Mouse (Mus musculus) splenic B cell, adult 2 months (primary cell): ENCODE measurements around the gene Hoxa11.
A peak's percentile ranks its signal among the peaks of the same experiment; 100 is the strongest.

Experiments used
- DNase-seq: peaks from one replicate; pipeline ENCODE4 v3.0.0-alpha.2; 2011; ENCODE audit warnings: low read depth, low spot score
- H3K27me3 ChIP-seq: 2 replicates; pipeline ENCODE4 v1.6.1; 2012; ENCODE audit warnings: mild to moderate bottlenecking, low read length, moderate library complexity, mixed read lengths; ENCODE audit not compliant: control insufficient read depth, poor library complexity, insufficient read depth, severe bottlenecking
- H3K36me3 ChIP-seq: 2 replicates; pipeline ENCODE4 v1.6.1; 2012; ENCODE audit warnings: mild to moderate bottlenecking, low read length, moderate library complexity, mixed read lengths; ENCODE audit not compliant: control insufficient read depth, poor library complexity, insufficient read depth, severe bottlenecking

Hoxa11 gene

DNA sequence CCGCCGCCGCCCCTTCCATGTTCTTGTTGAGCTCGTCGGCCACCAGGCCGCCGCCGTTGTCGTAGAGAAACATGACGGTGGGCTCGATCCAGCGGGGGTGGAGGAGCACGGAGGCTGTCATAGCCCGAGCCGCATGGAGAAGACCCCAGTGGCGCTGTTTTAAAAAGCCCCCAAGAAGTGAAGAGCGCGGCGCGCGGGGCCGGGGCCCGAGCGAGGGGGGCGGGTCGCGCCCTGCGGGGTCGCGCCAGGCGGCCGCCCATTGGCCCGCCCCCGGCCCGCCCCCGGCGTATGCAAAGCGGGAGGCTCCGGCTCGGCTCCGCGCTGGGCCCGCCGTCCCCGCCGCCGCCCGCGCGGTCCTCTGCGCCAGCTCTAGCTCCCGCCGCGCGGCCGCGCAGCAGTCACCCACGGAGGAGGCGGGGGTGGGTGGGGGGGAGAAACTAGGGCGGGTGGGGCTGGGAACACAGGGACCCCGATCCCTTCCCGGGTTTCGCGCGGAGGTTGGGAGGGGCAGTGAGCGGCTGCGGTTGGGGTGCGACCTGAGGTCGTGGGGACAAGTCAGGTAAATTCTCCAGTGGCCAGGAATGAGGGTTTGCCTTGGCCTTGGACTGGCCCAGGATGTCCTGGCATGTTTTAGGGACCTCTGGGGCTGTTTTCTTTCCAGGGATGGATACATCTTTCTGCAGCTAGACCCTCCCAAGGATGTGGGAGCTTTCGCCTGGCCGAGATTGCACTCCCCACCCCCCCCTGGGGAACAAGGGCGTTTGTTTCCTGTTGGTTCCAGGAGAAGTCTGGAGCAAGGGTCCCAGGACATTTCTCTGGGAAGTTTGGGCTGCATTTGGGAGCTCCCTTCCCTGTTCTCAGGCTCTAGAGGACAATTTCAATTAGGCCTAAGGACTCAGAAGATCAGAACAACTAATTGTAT is 15.3 kb upstream of the Hoxa11 start, which contains the start of gene Hoxa13:
Gene Hoxa13 (minus strand): TSS at position 227 of the 922 bp plus-strand sequence.
- Histone ChIP-seq H3K36me3 (no peaks in the 10 kb centered on the region), H3K27me3 (peaks cover 10% of the 10 kb centered on the region)
- no peak for DNase-seq

DNA sequence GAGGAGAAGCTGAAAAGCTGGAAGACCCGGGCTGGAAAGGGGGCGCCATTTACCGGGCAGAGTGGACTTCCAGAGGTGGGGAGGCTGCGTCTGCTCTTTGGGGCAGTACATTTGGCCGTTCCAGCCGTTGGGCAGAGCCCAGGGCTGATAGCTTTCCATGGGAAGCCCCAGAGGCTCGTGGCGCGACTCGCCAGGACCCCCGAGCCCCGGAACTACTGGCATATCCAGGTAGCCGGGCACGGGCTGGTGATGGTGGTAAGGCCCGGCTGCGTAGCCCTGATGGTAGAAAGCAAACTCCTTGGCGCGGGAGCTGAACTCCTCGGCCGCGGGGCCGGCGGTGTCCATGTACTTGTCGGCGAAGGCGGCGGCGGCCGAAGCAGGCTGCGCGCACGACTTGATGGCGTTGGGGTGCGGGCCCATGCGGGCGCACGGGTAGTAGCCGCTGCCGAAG is 14.2 kb upstream of the Hoxa11 start:
- Histone ChIP-seq H3K27me3 (peaks cover 8% of the 10 kb centered on the region), H3K36me3 (no peaks in the 10 kb centered on the region)
- no peak for DNase-seq

DNA sequence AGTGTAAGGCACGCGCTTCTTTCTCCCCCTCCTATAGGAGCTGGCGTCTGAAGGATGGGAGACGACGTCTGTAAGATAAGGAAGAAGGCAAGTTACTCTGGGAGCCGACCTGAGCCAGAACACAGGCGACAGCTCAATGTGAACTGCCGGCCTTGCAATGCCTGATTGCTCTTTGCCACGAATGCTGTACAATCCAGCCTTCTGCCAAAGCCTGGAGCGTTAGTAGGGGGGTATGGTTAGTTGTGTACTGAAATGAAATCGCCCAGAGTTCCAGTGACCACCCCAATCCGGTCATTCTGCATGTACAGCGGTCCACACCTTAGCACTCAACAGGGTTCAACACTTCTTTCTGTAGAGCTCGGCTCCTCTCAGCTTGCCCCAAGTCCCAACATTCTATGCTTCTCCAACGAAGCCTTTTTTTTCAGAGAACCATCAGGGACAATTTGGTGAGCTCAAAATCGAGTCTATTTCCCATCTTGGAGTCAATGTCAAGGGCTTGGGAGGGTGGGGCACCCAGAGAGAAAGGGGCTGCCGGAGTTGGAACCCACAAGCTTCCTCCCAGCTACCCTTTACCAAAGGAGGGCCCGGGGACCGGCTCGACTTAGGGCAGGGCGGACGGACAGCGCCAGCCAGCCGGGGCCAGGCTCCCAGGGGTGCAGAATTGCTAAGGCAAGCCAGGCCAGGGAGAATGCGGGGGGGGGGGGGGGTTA is 13.6 kb upstream of the Hoxa11 start:
- no peak for DNase-seq
- H3K36me3 ChIP-seq: no peaks in the 10 kb centered on the region

DNA sequence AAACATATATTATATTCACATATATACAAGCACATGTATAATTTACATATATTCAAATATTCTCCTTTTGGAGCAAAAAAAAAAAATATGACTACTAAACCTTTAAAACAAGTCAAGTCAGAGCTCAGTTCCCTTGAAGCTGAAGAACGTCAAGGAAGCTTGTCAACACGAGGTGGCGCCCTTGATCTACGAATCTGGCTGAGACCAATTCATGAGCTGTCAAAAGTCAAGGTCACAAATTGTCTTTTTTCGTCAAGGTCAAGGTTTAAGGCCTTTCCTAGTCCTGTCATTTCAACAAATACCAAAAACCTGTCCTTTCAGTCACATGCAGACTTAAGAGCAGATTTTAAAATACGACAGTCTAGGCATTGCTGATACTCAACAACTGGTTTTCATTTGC is 11.3 kb upstream of the Hoxa11 start:
- H3K27me3 ChIP-seq: peaks cover 20% of the 10 kb centered on the region
- no peaks in the 10 kb centered on the region for H3K36me3 ChIP-seq
- peak; percentile 92 for DNase-seq

More for the DNA sequence above, 13.6 kb upstream of the Hoxa11 start:
- peaks cover 9% of the 10 kb centered on the region for H3K27me3 ChIP-seq

DNA sequence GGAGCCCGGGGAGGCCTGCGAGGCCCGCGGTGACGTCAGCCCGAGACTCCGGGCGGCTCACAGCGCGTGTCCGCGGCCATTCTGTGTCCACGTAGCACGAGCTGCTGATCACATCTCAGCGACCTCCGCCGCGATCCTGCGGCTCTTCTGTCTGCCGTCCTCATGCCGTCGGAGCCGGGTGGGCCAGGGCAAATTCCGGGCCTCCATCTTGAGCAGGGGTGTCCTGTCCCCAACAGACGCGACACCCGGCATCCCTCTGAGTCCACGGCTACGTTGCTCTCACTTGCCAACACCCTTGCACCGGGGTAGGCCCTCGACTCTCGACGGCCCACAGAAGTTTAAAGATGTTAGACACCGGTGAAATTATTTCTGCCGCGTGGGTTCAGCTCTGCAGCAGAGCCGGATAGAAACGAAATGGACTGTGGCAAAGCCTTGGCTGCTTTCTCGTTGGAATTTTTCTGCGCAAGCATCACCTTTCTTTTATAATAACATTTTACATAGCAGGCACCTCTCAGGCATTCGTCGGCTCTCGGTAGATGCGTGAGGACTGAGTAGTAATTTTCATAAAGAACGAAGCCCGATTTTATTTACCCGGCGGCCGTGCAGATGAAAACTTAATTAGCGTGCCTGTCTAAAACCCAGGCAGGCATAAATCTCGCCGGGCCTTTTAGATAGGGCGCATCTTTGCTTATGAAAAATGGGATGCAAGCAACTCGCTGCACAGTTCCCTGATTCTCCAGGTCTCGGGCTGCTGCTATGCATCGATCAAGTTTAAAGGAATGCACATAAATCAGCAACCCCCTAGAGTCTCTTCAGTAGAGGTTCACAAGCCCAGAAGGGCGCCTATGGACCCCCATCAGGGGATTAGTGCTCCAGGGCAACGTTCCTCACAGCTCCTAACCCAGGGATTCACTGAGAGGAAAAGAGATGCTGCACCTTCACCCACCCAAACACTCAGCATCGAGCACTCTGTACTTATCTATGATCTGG is 8.2 kb upstream of the Hoxa11 start:
- Histone ChIP-seq H3K27me3 (peaks cover 14% of the 10 kb centered on the region), H3K36me3 (no peaks in the 10 kb centered on the region)
- DNase-seq: no peak

DNA sequence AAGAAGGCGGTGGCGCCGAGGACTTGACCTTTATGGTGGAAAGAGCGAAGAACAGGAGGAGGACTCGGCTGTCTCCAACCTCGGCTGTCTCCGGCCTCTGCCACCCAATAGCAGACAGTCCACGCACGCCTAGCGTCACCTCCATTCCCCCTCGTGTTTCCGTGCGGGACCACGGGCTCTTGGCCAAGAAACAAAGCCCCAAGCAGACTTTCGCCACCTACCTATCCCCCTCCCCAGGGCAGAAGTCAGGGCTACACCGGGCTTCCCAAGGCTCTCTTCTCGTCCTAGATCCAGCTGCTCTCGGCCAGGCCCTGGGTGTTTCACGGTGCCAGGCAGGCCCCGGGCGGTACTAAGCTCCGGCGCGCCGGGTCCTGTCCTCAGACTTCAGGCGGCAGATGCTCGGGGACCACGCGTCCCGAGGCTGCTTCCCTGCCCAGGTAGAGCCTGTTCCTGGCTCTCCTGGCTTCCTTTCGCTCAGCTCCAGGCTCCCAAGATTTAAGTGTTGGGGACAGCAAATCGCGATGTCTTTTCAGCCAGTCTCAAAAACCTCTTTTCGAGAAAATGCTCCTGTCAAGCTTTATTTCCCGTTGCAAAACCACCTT is 7.3 kb upstream of the Hoxa11 start:
- no peak for DNase-seq
- Histone ChIP-seq H3K27me3 (peaks cover 14% of the 10 kb centered on the region), H3K36me3 (no peaks in the 10 kb centered on the region)

DNA sequence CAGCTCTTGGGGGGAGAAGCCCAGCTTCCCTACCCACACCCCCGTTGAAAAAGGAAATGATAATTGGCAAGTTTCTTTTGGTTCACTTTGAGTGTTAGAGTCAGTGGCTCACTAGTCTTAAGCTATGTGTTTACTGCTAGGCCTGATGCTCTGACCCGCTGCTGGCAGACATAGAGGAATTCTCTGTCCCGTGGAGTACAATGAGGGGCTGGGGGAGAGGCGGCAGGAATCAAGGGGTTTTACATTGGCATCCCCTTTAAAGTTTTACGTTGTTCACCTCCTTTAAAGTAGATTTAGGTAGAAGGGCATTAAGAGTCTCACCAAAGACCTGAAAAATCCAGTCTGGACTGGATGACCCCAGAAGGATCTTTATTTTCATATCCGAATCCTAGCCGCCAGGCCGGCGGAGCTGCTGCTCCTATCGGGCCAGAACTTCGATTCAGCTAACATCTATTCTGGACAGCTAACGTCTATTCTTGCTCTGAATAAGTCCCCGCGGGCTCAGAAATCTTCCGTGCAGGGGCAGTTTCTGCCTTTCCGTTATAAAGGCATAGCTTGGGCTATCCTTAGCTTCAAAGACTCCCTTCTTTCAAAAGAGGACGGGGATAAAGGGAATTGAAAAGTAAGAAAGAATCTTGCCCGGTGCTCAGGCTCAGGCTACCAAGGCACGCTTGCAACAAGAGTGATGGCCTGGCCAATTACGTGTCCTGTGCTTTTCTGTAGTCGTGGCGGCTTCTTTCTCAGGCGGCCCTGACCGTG is 6.6 kb upstream of the Hoxa11 start:
- no peaks in the 10 kb centered on the region for H3K36me3 ChIP-seq
- no peak for DNase-seq
- H3K27me3 ChIP-seq: peaks cover 14% of the 10 kb centered on the region

DNA sequence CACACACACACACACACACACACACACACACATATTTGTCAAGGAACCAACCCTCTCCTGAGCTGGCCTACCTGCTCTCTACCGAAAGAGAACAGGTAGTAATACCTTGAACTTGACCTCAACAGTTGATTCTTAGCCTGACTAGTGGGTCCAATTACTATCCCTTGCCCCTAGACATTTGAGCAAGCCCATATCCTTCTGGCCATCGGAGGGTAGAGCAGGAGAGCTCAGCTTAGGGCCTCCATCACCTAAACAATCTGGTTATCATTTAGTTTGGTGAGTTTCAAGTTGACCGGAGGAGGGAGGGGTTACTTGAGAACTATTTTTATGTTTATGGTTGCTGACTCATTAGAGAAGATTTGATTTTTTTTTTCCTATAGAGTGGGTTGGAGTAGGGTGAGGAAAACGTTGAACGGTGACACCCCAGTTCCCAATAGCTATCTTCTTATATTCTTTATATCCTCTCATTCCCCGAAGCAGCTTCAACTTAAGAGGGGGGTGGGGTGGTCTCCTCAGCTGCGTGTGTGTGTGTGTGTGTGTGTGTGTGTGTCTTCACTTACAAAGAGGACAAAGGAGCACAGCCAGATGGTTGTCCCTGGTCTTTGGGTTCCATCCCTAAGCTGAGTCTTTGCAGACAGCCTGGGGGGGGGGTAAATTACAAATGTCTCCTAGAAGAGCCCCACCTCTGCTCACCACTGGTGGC is 5.7 kb upstream of the Hoxa11 start:
- no peak for DNase-seq
- Histone ChIP-seq H3K36me3 (no peaks in the 10 kb centered on the region), H3K27me3 (peaks cover 14% of the 10 kb centered on the region)

DNA sequence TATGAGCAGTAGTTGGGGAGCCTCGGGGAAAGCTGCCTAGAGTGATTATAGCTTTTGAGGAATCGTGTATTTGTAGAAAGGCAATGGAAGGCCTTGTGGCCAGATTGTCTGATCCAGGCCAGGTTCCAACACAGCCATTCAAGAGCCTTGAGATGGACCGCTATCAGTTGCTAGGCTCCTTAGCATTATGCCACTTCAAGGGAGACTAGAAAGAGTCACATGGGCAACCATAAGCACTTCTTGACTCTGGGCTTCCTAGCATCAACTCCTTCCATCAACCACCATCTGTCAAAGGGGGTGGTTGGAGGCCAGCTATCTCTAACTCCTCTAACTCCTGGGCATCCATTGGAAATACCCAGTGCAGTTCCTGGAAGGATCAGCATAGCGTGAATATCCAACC is 4.2 kb upstream of the Hoxa11 start:
- peaks cover 14% of the 10 kb centered on the region for H3K27me3 ChIP-seq
- no peak for DNase-seq

DNA sequence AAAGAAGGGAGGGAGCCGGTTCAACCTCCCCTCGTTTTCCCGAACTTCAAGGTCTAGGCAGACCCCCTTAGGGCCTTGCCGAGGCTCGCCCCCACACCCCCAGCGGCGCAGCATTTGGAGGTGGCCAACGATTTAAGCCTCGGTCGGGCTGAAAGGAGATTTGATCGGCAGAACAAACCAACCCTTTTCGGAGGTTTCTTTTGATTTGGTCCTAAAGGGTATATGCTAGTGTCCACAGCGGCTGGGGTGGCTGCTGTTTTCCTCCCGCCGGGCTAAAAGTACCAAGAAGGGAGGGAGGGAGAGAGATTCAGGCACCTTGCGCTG is 3.8 kb upstream of the Hoxa11 start:
- Histone ChIP-seq H3K27me3 (peaks cover 14% of the 10 kb centered on the region), H3K36me3 (no peaks in the 10 kb centered on the region)
- DNase-seq: no peak

More for the DNA sequence above, 4.2 kb upstream of the Hoxa11 start:
- no peaks in the 10 kb centered on the region for H3K36me3 ChIP-seq

DNA sequence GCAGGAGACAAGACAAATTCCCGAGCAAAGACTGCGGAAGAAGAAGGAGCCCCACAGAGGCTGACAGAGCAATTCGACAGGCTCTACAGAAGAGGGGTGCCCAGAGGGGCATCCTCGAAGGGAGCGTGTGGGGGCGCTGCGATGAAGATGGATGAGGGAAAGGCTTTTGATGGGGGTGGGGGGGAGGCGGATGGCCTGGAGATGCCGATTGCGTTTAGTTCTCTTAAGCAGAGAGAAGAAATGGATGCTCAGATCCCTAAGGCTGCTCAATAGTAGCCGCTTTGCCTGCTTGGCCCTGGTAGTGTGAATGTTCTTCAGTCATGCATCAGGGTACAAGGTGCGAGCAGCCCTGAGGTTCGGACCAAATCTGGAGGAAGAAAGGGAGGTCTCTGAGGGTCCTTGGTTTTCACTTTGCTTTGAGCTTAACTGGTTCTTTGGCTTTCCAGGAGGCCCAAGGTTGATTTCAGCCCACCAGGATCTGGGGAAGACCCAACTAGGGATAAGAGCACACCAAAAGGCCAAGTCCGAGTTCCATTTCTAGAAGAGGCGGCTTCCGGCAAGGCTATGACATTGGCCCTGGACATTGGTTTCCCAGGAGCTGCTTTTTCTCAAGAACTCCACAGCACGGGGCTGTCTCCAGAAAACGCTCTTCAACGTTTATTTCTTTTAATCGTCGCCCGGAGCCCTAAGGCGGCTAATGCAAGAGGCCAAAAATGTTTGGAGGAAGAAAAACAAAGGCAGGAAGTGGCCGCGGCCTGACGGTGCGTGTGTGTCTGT is 3.2 kb upstream of the Hoxa11 start:
- Histone ChIP-seq H3K36me3 (no peaks in the 10 kb centered on the region), H3K27me3 (peaks cover 10% of the 10 kb centered on the region)
- DNase-seq: no peak

DNA sequence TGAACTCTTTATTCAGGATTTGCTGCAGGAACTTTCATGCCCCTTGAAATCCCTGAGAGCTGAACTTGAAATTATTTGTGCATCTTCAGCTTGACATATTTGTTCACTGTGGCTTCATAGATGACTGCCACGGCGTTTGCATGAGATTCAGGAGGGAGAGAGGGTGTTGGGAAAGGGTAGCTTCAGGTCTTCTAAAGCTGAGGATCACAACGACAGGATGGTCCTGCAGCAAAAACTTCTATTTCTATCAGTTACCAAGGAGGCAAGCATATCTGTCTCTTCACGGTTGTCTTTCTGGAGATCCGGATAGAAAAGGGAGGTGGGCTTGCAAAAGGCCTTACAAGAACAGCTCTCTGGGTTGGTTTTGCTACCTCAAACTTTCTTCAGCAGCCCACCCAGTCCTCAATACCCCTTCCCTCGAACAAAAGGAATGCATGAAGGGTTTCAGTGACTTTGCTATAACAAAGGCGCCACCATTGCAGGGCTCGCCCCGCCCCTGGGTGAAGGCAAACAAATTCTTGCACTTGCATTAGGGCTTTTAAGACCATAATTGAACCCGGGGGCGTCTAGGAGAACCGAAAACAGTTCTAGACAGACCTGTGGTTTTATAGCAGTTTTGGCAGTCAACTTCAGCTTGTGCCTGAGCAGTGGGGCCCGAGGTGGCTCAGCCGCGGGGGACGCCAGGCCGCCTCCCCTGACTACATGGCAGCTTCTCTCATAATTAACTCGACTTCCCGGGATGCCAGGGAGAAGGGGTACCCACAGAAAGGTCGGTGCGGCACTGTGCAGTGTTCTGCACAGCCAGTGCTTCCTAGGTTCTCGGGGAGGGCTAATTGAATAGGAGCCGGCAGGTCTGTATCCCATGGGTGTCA is 2.4 kb upstream of the Hoxa11 start:
- Histone ChIP-seq H3K36me3 (no peaks in the 10 kb centered on the region), H3K27me3 (peaks cover 4% of the 10 kb centered on the region; the same call in 1 of the 2 replicates)
- DNase-seq: no peak
